Mouse (Mus musculus): ENCODE results near the gene Glce. TPM values are rescaled to one million over a fixed set of nuclear protein-coding genes. Genes with fewer than 3 reads are reported as not detected.

The Glce gene
- polyA plus RNA-seq, 1 experiment from 2014 or later: 25.0 TPM

DNA sequence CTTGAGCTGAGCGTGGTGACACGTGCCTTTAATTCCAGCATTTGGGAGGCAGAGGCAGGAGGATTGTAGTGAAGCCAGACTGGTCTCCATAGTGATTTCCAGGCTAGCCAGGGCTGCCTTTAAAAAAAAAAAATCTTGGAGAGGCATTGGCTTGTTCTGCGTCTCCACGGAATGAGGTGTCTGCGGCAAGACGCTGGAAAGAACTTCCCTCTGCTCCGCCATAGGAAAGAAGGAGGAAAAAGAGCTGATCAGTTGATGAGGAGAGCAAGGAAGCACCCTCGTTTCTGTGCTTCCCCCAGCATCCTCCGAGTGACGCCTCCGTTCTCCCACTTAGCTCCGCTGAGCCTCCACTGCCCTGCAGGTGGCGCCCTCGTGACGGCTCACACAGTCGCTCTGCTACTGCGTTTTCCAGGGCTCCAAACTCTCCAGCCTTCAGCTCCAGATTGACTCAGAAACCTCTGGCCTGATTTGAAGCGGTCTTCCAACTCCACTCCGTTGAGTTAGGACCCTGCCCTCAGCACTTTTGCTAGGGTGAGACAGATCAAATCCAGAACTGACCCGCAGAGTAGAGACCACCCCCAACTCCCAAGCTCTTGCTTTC lies 82.3 kb downstream of the Glce start:
- Histone ChIP-seq H3K36me3 (ENCODE audit: control insufficient read depth, insufficient read depth, low read length) (no peaks in the 10 kb centered on the region), H3K4me1 (ENCODE audit: control insufficient read depth, insufficient read depth, low read length) (0 out of 2 replicates have a peak, but pooled peaks cover 2% of the 10 kb centered on the region), H3K9ac (ENCODE audit: low read length) (no peak overlapping the region), H3K27ac (replicated peaks; ENCODE audit: low read depth, low read length) (no peak overlapping the region), H3K4me3 (ENCODE audit: low read depth, low read length) (no peak overlapping the region), H3K4me2 (ENCODE audit: low read depth, severe bottlenecking) (peak overlapping the region; percentile 18; the same call in 1 of the 2 replicates), H3K27me3 (ENCODE audit: control insufficient read depth, insufficient read depth, low read length) (no peaks in the 10 kb centered on the region), H3K9me3 (ENCODE audit: control insufficient read depth, low read length) (no peaks in the 10 kb centered on the region)
- DNase-seq (ENCODE audit: low spot score) (peak; percentile 93), ATAC-seq (ENCODE audit: insufficient number of reproducible peaks, low FRiP score, low TSS enrichment, low read depth) (no peak)
- 8% methylated on average over 20 of the region's 20 CpGs for WGBS

- WGBS: 83% methylated on average over 1 of the region's 1 CpGs
- no peak overlapping the region for H3K4me2 ChIP-seq (ENCODE audit: low read depth, severe bottlenecking)
Measured at GRCm38 (mm10) chr9:62035806-62036205, 86.6 kb downstream of the Glce start.

DNA sequence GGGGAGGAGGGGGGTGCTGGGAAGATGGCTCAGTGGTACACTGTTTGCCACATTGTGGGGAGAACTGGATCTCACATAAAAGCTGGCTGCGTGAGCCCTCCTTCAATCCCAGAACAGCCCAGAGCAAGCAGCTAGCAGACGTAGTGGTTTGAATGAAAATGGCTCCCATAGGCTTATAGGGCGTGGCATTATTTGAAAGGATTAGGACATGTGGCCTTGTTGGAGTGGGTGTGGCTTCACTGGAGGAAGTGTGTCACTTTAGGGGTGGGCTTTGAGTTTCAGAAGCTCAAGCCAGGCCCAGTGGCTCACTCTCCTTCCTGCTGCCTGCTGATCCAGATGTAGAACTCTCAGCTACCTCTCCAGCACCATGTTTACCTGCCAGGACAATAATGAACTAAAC lies 90.2 kb downstream of the Glce start:
- Histone ChIP-seq H3K36me3 (ENCODE audit: control insufficient read depth, insufficient read depth, low read length) (no peaks in the 10 kb centered on the region), H3K9me3 (ENCODE audit: control insufficient read depth, low read length) (no peaks in the 10 kb centered on the region), H3K4me1 (ENCODE audit: control insufficient read depth, insufficient read depth, low read length) (peaks cover under 1% of the 10 kb centered on the region; the same call in 1 of the 2 replicates), H3K4me3 (ENCODE audit: low read depth, low read length) (no peak overlapping the region), H3K9ac (ENCODE audit: low read length) (no peak overlapping the region), H3K27ac (replicated peaks; ENCODE audit: low read depth, low read length) (no peak overlapping the region), H3K27me3 (ENCODE audit: control insufficient read depth, insufficient read depth, low read length) (peaks cover 3% of the 10 kb centered on the region; the same call in 1 of the 2 replicates), H3K4me2 (ENCODE audit: low read depth, severe bottlenecking) (no peak overlapping the region)
- WGBS: 91% methylated on average over 3 of the region's 3 CpGs
- DNase-seq (ENCODE audit: low spot score) (no peak), ATAC-seq (ENCODE audit: insufficient number of reproducible peaks, low FRiP score, low TSS enrichment, low read depth) (no peak)

More at GRCm38 (mm10) chr9:62035806-62036205, 86.6 kb downstream of the Glce start:
- no peaks in the 10 kb centered on the region for H3K36me3 ChIP-seq (ENCODE audit: control insufficient read depth, insufficient read depth, low read length)
- no peak overlapping the region for H3K27ac ChIP-seq (replicated peaks; ENCODE audit: low read depth, low read length)
- 0 out of 2 replicates have a peak, but pooled peaks cover 2% of the 10 kb centered on the region for H3K4me1 ChIP-seq (ENCODE audit: control insufficient read depth, insufficient read depth, low read length)
- DNase-seq (ENCODE audit: low spot score) (no peak), ATAC-seq (ENCODE audit: insufficient number of reproducible peaks, low FRiP score, low TSS enrichment, low read depth) (no peak)
- H3K9me3 ChIP-seq (ENCODE audit: control insufficient read depth, low read length): no peaks in the 10 kb centered on the region
- no peak overlapping the region for H3K4me3 ChIP-seq (ENCODE audit: low read depth, low read length)
- no peak overlapping the region for H3K9ac ChIP-seq (ENCODE audit: low read length)
- no peaks in the 10 kb centered on the region for H3K27me3 ChIP-seq (ENCODE audit: control insufficient read depth, insufficient read depth, low read length)

DNA sequence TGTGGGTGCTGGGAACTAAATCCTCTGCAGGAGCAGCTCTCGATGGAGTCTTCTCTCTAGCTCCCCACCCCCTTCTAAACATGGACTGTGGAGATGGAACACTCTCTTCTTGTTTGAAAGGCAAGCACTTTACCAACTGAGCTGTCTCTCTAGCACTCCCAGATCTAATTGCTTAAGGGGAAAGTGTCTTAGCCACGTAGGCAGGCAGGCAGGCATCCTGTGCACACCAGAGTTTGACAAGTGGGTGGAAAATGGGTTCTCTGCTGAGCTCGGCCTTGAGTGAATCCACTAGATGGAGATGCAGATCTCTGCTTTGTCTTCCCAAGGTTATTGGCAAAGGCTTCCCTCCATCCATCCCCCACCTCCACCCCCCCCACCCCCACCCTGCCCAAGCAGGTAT lies 94.4 kb downstream of the Glce start:
- Histone ChIP-seq H3K27ac (replicated peaks; ENCODE audit: low read depth, low read length) (no peak overlapping the region), H3K4me2 (ENCODE audit: low read depth, severe bottlenecking) (no peak overlapping the region), H3K27me3 (ENCODE audit: control insufficient read depth, insufficient read depth, low read length) (peaks cover 16% of the 10 kb centered on the region), H3K9ac (ENCODE audit: low read length) (no peak overlapping the region), H3K4me3 (ENCODE audit: low read depth, low read length) (no peak overlapping the region), H3K9me3 (ENCODE audit: control insufficient read depth, low read length) (no peaks in the 10 kb centered on the region), H3K4me1 (ENCODE audit: control insufficient read depth, insufficient read depth, low read length) (peaks cover 7% of the 10 kb centered on the region; the same call in 1 of the 2 replicates), H3K36me3 (ENCODE audit: control insufficient read depth, insufficient read depth, low read length) (no peaks in the 10 kb centered on the region)
- 53% methylated on average over 3 of the region's 3 CpGs for WGBS
- DNase-seq (ENCODE audit: low spot score) (no peak), ATAC-seq (ENCODE audit: insufficient number of reproducible peaks, low FRiP score, low TSS enrichment, low read depth) (no peak)

- Histone ChIP-seq H3K4me3 (ENCODE audit: low read depth, low read length) (peak within 1 kb of the TSS; percentile 40), H3K9ac (ENCODE audit: low read length) (0 out of 2 replicates have a peak within 1 kb of the TSS, but pooled peaks have one; percentile 24), H3K9me3 (ENCODE audit: control insufficient read depth, low read length) (no peaks in the 10 kb centered on the region), H3K27ac (replicated peaks; ENCODE audit: low read depth, low read length) (no peak within 1 kb of the TSS), H3K36me3 (ENCODE audit: control insufficient read depth, insufficient read depth, low read length) (no peaks in the 10 kb centered on the region), H3K4me1 (ENCODE audit: control insufficient read depth, insufficient read depth, low read length) (peaks cover 7% of the 10 kb centered on the region; the same call in 1 of the 2 replicates), H3K4me2 (ENCODE audit: low read depth, severe bottlenecking) (peak within 1 kb of the TSS; percentile 91), H3K27me3 (ENCODE audit: control insufficient read depth, insufficient read depth, low read length) (peaks cover 16% of the 10 kb centered on the region)
- WGBS: 0% methylated on average over 31 of the region's 32 CpGs
- ATAC-seq (ENCODE audit: insufficient number of reproducible peaks, low FRiP score, low TSS enrichment, low read depth): 0 out of 2 replicates have a peak, but pooled peaks have one; percentile 62
- peak; percentile 63 for DNase-seq (ENCODE audit: low spot score)
Measured at GRCm38 (mm10) chr9:62026600-62026999, 95.9 kb downstream of the Glce start, which contains the start of gene Paqr5. Gene Paqr5 (minus strand): TSS chr9:62026856.

- H3K4me1 ChIP-seq (ENCODE audit: control insufficient read depth, insufficient read depth, low read length): peaks cover 7% of the 10 kb centered on the region; the same call in 1 of the 2 replicates
- no peaks in the 10 kb centered on the region for H3K36me3 ChIP-seq (ENCODE audit: control insufficient read depth, insufficient read depth, low read length)
- peaks cover 16% of the 10 kb centered on the region for H3K27me3 ChIP-seq (ENCODE audit: control insufficient read depth, insufficient read depth, low read length)
- H3K4me3 ChIP-seq (ENCODE audit: low read depth, low read length): no peak overlapping the region
- H3K9me3 ChIP-seq (ENCODE audit: control insufficient read depth, low read length): no peaks in the 10 kb centered on the region
- H3K9ac ChIP-seq (ENCODE audit: low read length): no peak overlapping the region
- no peak overlapping the region for H3K4me2 ChIP-seq (ENCODE audit: low read depth, severe bottlenecking)
- DNase-seq (ENCODE audit: low spot score): no peak
- WGBS: 45% methylated on average over 5 of the region's 5 CpGs
- ATAC-seq (ENCODE audit: insufficient number of reproducible peaks, low FRiP score, low TSS enrichment, low read depth): no peak
- H3K27ac ChIP-seq (replicated peaks; ENCODE audit: low read depth, low read length): no peak overlapping the region
Measured at GRCm38 (mm10) chr9:62025056-62025455, 97.4 kb downstream of the Glce start.

- no peak overlapping the region for H3K27ac ChIP-seq (replicated peaks; ENCODE audit: low read depth, low read length)
- no peak for ATAC-seq (ENCODE audit: insufficient number of reproducible peaks, low FRiP score, low TSS enrichment, low read depth)
- no peak overlapping the region for H3K4me2 ChIP-seq (ENCODE audit: low read depth, severe bottlenecking)
- no peak overlapping the region for H3K9ac ChIP-seq (ENCODE audit: low read length)
- H3K36me3 ChIP-seq (ENCODE audit: control insufficient read depth, insufficient read depth, low read length): no peaks in the 10 kb centered on the region
- DNase-seq (ENCODE audit: low spot score): no peak
- H3K4me1 ChIP-seq (ENCODE audit: control insufficient read depth, insufficient read depth, low read length): peaks cover 7% of the 10 kb centered on the region; the same call in 1 of the 2 replicates
- H3K9me3 ChIP-seq (ENCODE audit: control insufficient read depth, low read length): no peaks in the 10 kb centered on the region
- 51% methylated on average over 4 of the region's 4 CpGs for WGBS
- H3K27me3 ChIP-seq (ENCODE audit: control insufficient read depth, insufficient read depth, low read length): peaks cover 16% of the 10 kb centered on the region
- no peak overlapping the region for H3K4me3 ChIP-seq (ENCODE audit: low read depth, low read length)
Measured at GRCm38 (mm10) chr9:62023879-62024278, 98.6 kb downstream of the Glce start.

DNA sequence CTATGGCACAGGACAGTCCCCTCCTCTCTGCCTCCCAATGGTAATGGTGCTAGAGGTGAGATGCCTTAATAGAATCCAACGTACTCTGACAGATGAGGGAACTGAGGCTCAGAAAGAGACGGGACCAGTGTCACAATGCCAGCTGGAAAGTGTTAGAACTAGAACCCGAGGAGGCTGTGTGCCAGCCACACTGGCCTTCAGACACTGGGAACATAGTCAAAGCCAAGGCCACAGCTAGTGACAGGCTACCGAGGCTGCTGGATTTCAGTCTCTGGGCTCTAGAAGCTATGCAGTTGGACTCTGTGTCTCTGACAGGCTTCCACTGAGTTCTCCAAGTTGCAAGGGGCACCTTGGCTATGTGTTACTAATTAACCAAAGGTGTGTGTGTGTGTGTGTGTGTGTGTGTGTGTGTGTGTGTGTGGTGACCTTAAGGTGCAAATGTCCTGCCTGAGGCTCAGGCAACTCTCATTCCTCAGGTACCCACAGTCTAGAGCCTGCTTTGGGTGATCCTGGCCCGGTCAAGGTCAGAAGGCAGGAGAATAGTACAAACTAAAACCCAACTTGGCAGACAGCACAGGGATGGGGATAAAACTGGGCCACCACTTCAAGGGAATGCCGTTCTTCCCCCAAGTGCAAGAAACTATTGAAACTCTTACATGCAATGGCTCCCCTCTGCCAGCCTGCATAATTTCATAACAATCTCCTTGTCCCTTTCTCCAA lies 99.3 kb downstream of the Glce start:
- H3K9me3 ChIP-seq (ENCODE audit: control insufficient read depth, low read length): no peaks in the 10 kb centered on the region
- DNase-seq (ENCODE audit: low spot score): no peak
- H3K4me1 ChIP-seq (ENCODE audit: control insufficient read depth, insufficient read depth, low read length): peaks cover 7% of the 10 kb centered on the region; the same call in 1 of the 2 replicates
- WGBS: 82% methylated on average over 6 of the region's 6 CpGs
- H3K27ac ChIP-seq (replicated peaks; ENCODE audit: low read depth, low read length): no peak overlapping the region
- H3K36me3 ChIP-seq (ENCODE audit: control insufficient read depth, insufficient read depth, low read length): no peaks in the 10 kb centered on the region
- H3K4me3 ChIP-seq (ENCODE audit: low read depth, low read length): no peak overlapping the region
- H3K4me2 ChIP-seq (ENCODE audit: low read depth, severe bottlenecking): no peak overlapping the region
- H3K27me3 ChIP-seq (ENCODE audit: control insufficient read depth, insufficient read depth, low read length): peaks cover 16% of the 10 kb centered on the region
- no peak overlapping the region for H3K9ac ChIP-seq (ENCODE audit: low read length)
- ATAC-seq (ENCODE audit: insufficient number of reproducible peaks, low FRiP score, low TSS enrichment, low read depth): no peak
